Mouse (Mus musculus): ENCODE results near the gene Gli3. TPM values are rescaled to one million over a fixed set of nuclear protein-coding genes. Genes with fewer than 3 reads are reported as not detected.
A peak's percentile ranks its signal among the peaks of the same experiment; 100 is the strongest.

Gli3 gene
- polyA plus RNA-seq, 1 experiment from 2014 or later, result 0.60 TPM

GRCm38 (mm10) chr13:15602677-15603221 lies 139.7 kb downstream of the Gli3 start:
- DNase-seq, result no peak
- no peak overlapping the region for H3K4me3 ChIP-seq (replicated peaks)
- H3K27me3 ChIP-seq, result no peaks in the 10 kb centered on the region
- WGBS (ENCODE audit: insufficient replicate concordance), result 29% methylated on average over 4 of the region's 4 CpGs
- no peaks in the 10 kb centered on the region for H3K36me3 ChIP-seq
- no peak overlapping the region for H3K4me2 ChIP-seq
- no peak overlapping the region for H3K27ac ChIP-seq
- no peak overlapping the region for H3K9ac ChIP-seq
- no peaks in the 10 kb centered on the region for H3K9me3 ChIP-seq (replicated peaks)
- H3K4me1 ChIP-seq (replicated peaks), result no peaks in the 10 kb centered on the region
- ATAC-seq (ENCODE audit: low read depth), result no peak

- Histone ChIP-seq H3K9ac (no peak overlapping the region), H3K4me2 (no peak overlapping the region), H3K27me3 (no peaks in the 10 kb centered on the region), H3K9me3 (replicated peaks) (no peaks in the 10 kb centered on the region), H3K36me3 (no peaks in the 10 kb centered on the region), H3K4me3 (replicated peaks) (no peak overlapping the region), H3K4me1 (replicated peaks) (no peaks in the 10 kb centered on the region), H3K27ac (no peak overlapping the region)
- ATAC-seq (ENCODE audit: low read depth), result no peak
- 54% methylated on average over 6 of the region's 6 CpGs for WGBS (ENCODE audit: insufficient replicate concordance)
- no peak for DNase-seq
Observed at GRCm38 (mm10) chr13:15604074-15604473, 141.0 kb downstream of the Gli3 start.

- H3K36me3 ChIP-seq, result no peaks in the 10 kb centered on the region
- no peak overlapping the region for H3K9ac ChIP-seq
- H3K4me1 ChIP-seq (replicated peaks), result no peaks in the 10 kb centered on the region
- no peak overlapping the region for H3K27ac ChIP-seq
- no peak overlapping the region for H3K4me3 ChIP-seq (replicated peaks)
- 56% methylated on average over 3 of the region's 3 CpGs for WGBS (ENCODE audit: insufficient replicate concordance)
- H3K4me2 ChIP-seq, result no peak overlapping the region
- no peaks in the 10 kb centered on the region for H3K27me3 ChIP-seq
- ATAC-seq (ENCODE audit: low read depth), result no peak
- no peak for DNase-seq
- no peaks in the 10 kb centered on the region for H3K9me3 ChIP-seq (replicated peaks)
Observed at GRCm38 (mm10) chr13:15617423-15617822, 154.4 kb downstream of the Gli3 start.

- H3K4me1 ChIP-seq (replicated peaks), result no peaks in the 10 kb centered on the region
- no peak overlapping the region for H3K9ac ChIP-seq
- no peaks in the 10 kb centered on the region for H3K27me3 ChIP-seq
- ATAC-seq (ENCODE audit: low read depth) (no peak), DNase-seq (no peak)
- no peak overlapping the region for H3K27ac ChIP-seq
- H3K4me2 ChIP-seq, result no peak overlapping the region
- no peaks in the 10 kb centered on the region for H3K9me3 ChIP-seq (replicated peaks)
- WGBS (ENCODE audit: insufficient replicate concordance), result 49% methylated on average over 5 of the region's 5 CpGs
- no peaks in the 10 kb centered on the region for H3K36me3 ChIP-seq
- H3K4me3 ChIP-seq (replicated peaks), result no peak overlapping the region
Observed at GRCm38 (mm10) chr13:15618051-15618692, 155.1 kb downstream of the Gli3 start.

- Histone ChIP-seq H3K36me3 (no peaks in the 10 kb centered on the region), H3K4me2 (no peak overlapping the region), H3K4me1 (replicated peaks) (no peaks in the 10 kb centered on the region), H3K27ac (no peak overlapping the region), H3K4me3 (replicated peaks) (no peak overlapping the region), H3K9me3 (replicated peaks) (no peaks in the 10 kb centered on the region), H3K27me3 (no peaks in the 10 kb centered on the region), H3K9ac (no peak overlapping the region)
- no peak for ATAC-seq (ENCODE audit: low read depth)
- DNase-seq, result no peak
- WGBS (ENCODE audit: insufficient replicate concordance), result 79% methylated on average over 7 of the region's 7 CpGs
Observed at GRCm38 (mm10) chr13:15621009-15621408, 158.0 kb downstream of the Gli3 start.

GRCm38 (mm10) chr13:15624490-15625353 lies 161.7 kb downstream of the Gli3 start:
- Histone ChIP-seq H3K36me3 (no peaks in the 10 kb centered on the region), H3K27me3 (no peaks in the 10 kb centered on the region), H3K4me1 (replicated peaks) (no peaks in the 10 kb centered on the region), H3K4me2 (no peak overlapping the region), H3K27ac (no peak overlapping the region), H3K9ac (no peak overlapping the region), H3K4me3 (replicated peaks) (no peak overlapping the region), H3K9me3 (replicated peaks) (no peaks in the 10 kb centered on the region)
- WGBS (ENCODE audit: insufficient replicate concordance), result 49% methylated on average over 8 of the region's 8 CpGs
- DNase-seq, result no peak
- no peak for ATAC-seq (ENCODE audit: low read depth)

GRCm38 (mm10) chr13:15641548-15641947 lies 178.5 kb downstream of the Gli3 start:
- Histone ChIP-seq H3K27ac (no peak overlapping the region), H3K4me3 (replicated peaks) (no peak overlapping the region), H3K9me3 (replicated peaks) (no peaks in the 10 kb centered on the region), H3K9ac (no peak overlapping the region), H3K4me2 (no peak overlapping the region), H3K4me1 (replicated peaks) (no peaks in the 10 kb centered on the region), H3K36me3 (no peaks in the 10 kb centered on the region), H3K27me3 (no peaks in the 10 kb centered on the region)
- WGBS (ENCODE audit: insufficient replicate concordance), result 50% methylated on average over 1 of the region's 1 CpGs
- no peak for DNase-seq
- peak; percentile 71 for ATAC-seq (ENCODE audit: low read depth)

- Histone ChIP-seq H3K27me3 (no peaks in the 10 kb centered on the region), H3K27ac (no peak overlapping the region), H3K36me3 (no peaks in the 10 kb centered on the region), H3K9ac (no peak overlapping the region), H3K9me3 (replicated peaks) (no peaks in the 10 kb centered on the region), H3K4me1 (replicated peaks) (no peaks in the 10 kb centered on the region), H3K4me3 (replicated peaks) (no peak overlapping the region), H3K4me2 (no peak overlapping the region)
- 42% methylated on average over 5 of the region's 5 CpGs for WGBS (ENCODE audit: insufficient replicate concordance)
- no peak for DNase-seq
- no peak for ATAC-seq (ENCODE audit: low read depth)
Observed at GRCm38 (mm10) chr13:15660502-15660901, 197.5 kb downstream of the Gli3 start.

- WGBS (ENCODE audit: insufficient replicate concordance), result 75% methylated on average over 10 of the region's 10 CpGs
- Histone ChIP-seq H3K36me3 (no peaks in the 10 kb centered on the region), H3K4me3 (replicated peaks) (no peak overlapping the region), H3K4me2 (no peak overlapping the region), H3K27me3 (no peaks in the 10 kb centered on the region), H3K27ac (no peak overlapping the region), H3K9me3 (replicated peaks) (no peaks in the 10 kb centered on the region), H3K4me1 (replicated peaks) (no peaks in the 10 kb centered on the region), H3K9ac (no peak overlapping the region)
- DNase-seq (no peak), ATAC-seq (ENCODE audit: low read depth) (no peak)
Observed at GRCm38 (mm10) chr13:15662375-15662774, 199.3 kb downstream of the Gli3 start.

- Histone ChIP-seq H3K36me3 (no peaks in the 10 kb centered on the region), H3K27me3 (no peaks in the 10 kb centered on the region), H3K4me2 (no peak overlapping the region), H3K9ac (no peak overlapping the region), H3K4me1 (replicated peaks) (0 out of 2 replicates have a peak, but pooled peaks cover 4% of the 10 kb centered on the region), H3K9me3 (replicated peaks) (no peaks in the 10 kb centered on the region), H3K27ac (no peak overlapping the region), H3K4me3 (replicated peaks) (no peak overlapping the region)
- ATAC-seq (ENCODE audit: low read depth), result no peak
- DNase-seq, result no peak
- 55% methylated on average over 7 of the region's 7 CpGs for WGBS (ENCODE audit: insufficient replicate concordance)
Observed at GRCm38 (mm10) chr13:15664580-15665201, 201.7 kb downstream of the Gli3 start.

GRCm38 (mm10) chr13:15665514-15665913 lies 202.5 kb downstream of the Gli3 start:
- Histone ChIP-seq H3K9me3 (replicated peaks) (no peaks in the 10 kb centered on the region), H3K9ac (no peak overlapping the region), H3K4me3 (replicated peaks) (no peak overlapping the region), H3K27ac (no peak overlapping the region), H3K4me2 (no peak overlapping the region), H3K36me3 (no peaks in the 10 kb centered on the region), H3K4me1 (replicated peaks) (peaks cover 12% of the 10 kb centered on the region), H3K27me3 (no peaks in the 10 kb centered on the region)
- DNase-seq, result no peak
- ATAC-seq (ENCODE audit: low read depth), result no peak
- 74% methylated on average over 8 of the region's 8 CpGs for WGBS (ENCODE audit: insufficient replicate concordance)

All from liver, embryonic 13.5 days (tissue).